Mouse (Mus musculus) testis, adult 2 months (tissue): ENCODE data around the gene Calr4.

Experiments used
- CTCF ChIP-seq: fragments of 200-500 bp; IDR thresholded peaks from 2 replicates; pipeline ENCODE4 v1.5.1; 2012; ENCODE audit warnings: low read depth, mild to moderate bottlenecking, inconsistent platforms, low read length, moderate library complexity; ENCODE audit not compliant: control insufficient read depth, insufficient read depth, insufficient replicate concordance
- POLR2A ChIP-seq: fragments of 200-500 bp; IDR thresholded peaks from 2 replicates; pipeline ENCODE4 v1.6.1; 2012; ENCODE audit warnings: low read depth, mild to moderate bottlenecking, inconsistent platforms, low read length, moderate library complexity; ENCODE audit not compliant: control insufficient read depth

DNA sequence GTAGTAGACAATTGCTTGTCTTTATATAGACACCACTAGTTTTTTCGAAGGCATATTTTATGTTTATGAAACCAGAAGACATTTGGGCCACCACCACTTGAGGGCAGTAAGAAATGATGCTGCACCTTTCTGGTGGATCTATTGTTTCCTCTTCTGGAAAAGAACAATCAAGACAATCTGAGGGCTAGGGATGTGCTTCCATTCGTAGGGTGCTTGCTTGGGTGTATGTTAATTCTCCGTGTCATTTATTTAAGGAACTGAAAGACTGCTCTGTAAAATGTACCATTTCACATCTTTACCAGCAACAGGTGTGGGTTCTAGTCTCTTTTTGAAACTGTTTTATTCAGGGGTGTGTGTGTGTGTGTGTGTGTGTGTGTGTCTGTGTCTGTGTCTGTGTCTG lies 34.6 kb downstream of the Calr4 start:
- TF ChIP-seq POLR2A (no peak), CTCF (no peak)
